Mouse (Mus musculus) CH12.LX (cell line): ENCODE data around the gene Gm20715. TPM values are rescaled to one million over a fixed set of nuclear protein-coding genes. Genes with fewer than 3 reads are reported as not detected.

Source experiments
- DNase-seq: peaks from one replicate; pipeline ENCODE4 v3.0.0-alpha.2; 2013; ENCODE audit errors: extremely low read depth
- H3K27ac ChIP-seq: 2 replicates; pipeline ENCODE4 v1.5.1; 2012; ENCODE audit warnings: low read depth, mild to moderate bottlenecking, control low read depth, moderate library complexity; ENCODE audit not compliant: insufficient read depth
- H3K27me3 ChIP-seq: replicated peaks from 2 replicates; pipeline ENCODE3; 2012; ENCODE audit warnings: inconsistent platforms
- H3K36me3 ChIP-seq, 2 experiments: replicated peaks in 1 of 2; 2 replicates each; pipeline versions ENCODE3 to v1.6.1; 2012; ENCODE audit warnings: inconsistent platforms in 1 of 2, low read length in 1 of 2, mild to moderate bottlenecking in 1 of 2, mixed read lengths in 1 of 2, moderate library complexity in 1 of 2; ENCODE audit not compliant: control insufficient read depth in 1 of 2, insufficient read depth in 1 of 2
- H3K4me1 ChIP-seq, 2 experiments: 2 replicates each; pipeline ENCODE4 v1.6.1; 2012; ENCODE audit warnings: inconsistent platforms in 1 of 2, moderate library complexity in 1 of 2; ENCODE audit not compliant: insufficient read depth in 2 of 2, control insufficient read depth in 1 of 2
- H3K4me2 ChIP-seq: 2 replicates; pipeline ENCODE4 v1.6.1; 2012; ENCODE audit warnings: low read depth, mild to moderate bottlenecking, control low read depth; ENCODE audit not compliant: poor library complexity, insufficient read depth, severe bottlenecking
- H3K4me3 ChIP-seq, 3 experiments: fragments of 150-350 bp in 1 of 3; sonication (generic) in 1 of 3; replicated peaks in 1 of 3; 2 replicates each; pipeline versions ENCODE3 to v1.5.1; 2011 to 2012; ENCODE audit warnings: low read depth in 2 of 3, low read length in 2 of 3, mild to moderate bottlenecking in 2 of 3, moderate library complexity in 2 of 3, control low read depth in 1 of 3, improper control_type of control experiment in 1 of 3, inconsistent platforms in 1 of 3, mixed read lengths in 1 of 3; ENCODE audit not compliant: poor library complexity in 1 of 3
- H3K79me2 ChIP-seq: replicated peaks from 2 replicates; pipeline ENCODE4 v1.6.1; 2012; ENCODE audit warnings: mild to moderate bottlenecking, moderate library complexity; ENCODE audit not compliant: control insufficient read depth, poor library complexity, insufficient read depth, severe bottlenecking; ENCODE audit errors: extremely low read depth
- H3K9ac ChIP-seq: 2 replicates; pipeline ENCODE4 v1.6.1; 2012; ENCODE audit warnings: low read depth, mild to moderate bottlenecking, control low read depth, moderate library complexity; ENCODE audit not compliant: insufficient read depth
- H3K9me3 ChIP-seq: replicated peaks from 2 replicates; pipeline ENCODE3; 2012; ENCODE audit warnings: low read length, inconsistent platforms, mixed read lengths
- CHD2 ChIP-seq: IDR thresholded peaks from 2 replicates; pipeline ENCODE4 v1.6.1; 2011; ENCODE audit warnings: low read length, improper control_type of control experiment
- CTCF ChIP-seq, 2 experiments: IDR thresholded peaks in 1 of 2; conservative IDR thresholded peaks in 1 of 2; 2 replicates each; pipeline ENCODE4 v1.5.1; 2011 to 2012; ENCODE audit warnings: low read depth in 2 of 2, low read length in 2 of 2, improper control_type of control experiment in 1 of 2, inconsistent platforms in 1 of 2, mild to moderate bottlenecking in 1 of 2, moderate library complexity in 1 of 2
- ELF1 ChIP-seq: IDR thresholded peaks from 2 replicates; pipeline ENCODE4 v1.6.1; 2014; ENCODE audit warnings: low read depth, mild to moderate bottlenecking, inconsistent platforms, low read length, improper control_type of control experiment
- EP300 ChIP-seq: IDR thresholded peaks from 2 replicates; pipeline ENCODE4 v1.6.1; 2011; ENCODE audit warnings: low read length, improper control_type of control experiment
- ETS1 ChIP-seq: conservative IDR thresholded peaks from 2 replicates; pipeline ENCODE4 v1.6.1; 2012; ENCODE audit warnings: low read depth, mild to moderate bottlenecking, inconsistent platforms, low read length, improper control_type of control experiment, moderate library complexity
- HCFC1 ChIP-seq: IDR thresholded peaks from 2 replicates; pipeline ENCODE4 v1.6.1; 2012; ENCODE audit warnings: low read depth, mild to moderate bottlenecking, inconsistent platforms, low read length, improper control_type of control experiment
- IRF4 ChIP-seq: IDR thresholded peaks from 2 replicates; pipeline ENCODE4 v1.6.1; 2014; ENCODE audit warnings: low read depth, mild to moderate bottlenecking, inconsistent platforms, low read length, improper control_type of control experiment
- JUND ChIP-seq: conservative IDR thresholded peaks from 2 replicates; pipeline ENCODE4 v1.6.1; 2011; ENCODE audit warnings: low read depth, low read length, improper control_type of control experiment
- KAT2A ChIP-seq: IDR thresholded peaks from 2 replicates; pipeline ENCODE4 v1.6.1; 2012; ENCODE audit warnings: low read length, improper control_type of control experiment, inconsistent platforms; ENCODE audit not compliant: insufficient replicate concordance
- MAZ ChIP-seq: IDR thresholded peaks from 2 replicates; pipeline ENCODE4 v1.6.1; 2012; ENCODE audit warnings: low read depth, mild to moderate bottlenecking, inconsistent platforms, low read length, improper control_type of control experiment, moderate library complexity
- MXI1 ChIP-seq: IDR thresholded peaks from 2 replicates; pipeline ENCODE4 v1.6.1; 2011; ENCODE audit warnings: mild to moderate bottlenecking, low read depth, low read length, improper control_type of control experiment
- MYC ChIP-seq: IDR thresholded peaks from 2 replicates; pipeline ENCODE4 v1.6.1; 2011; ENCODE audit warnings: low read depth, mild to moderate bottlenecking, improper control_type of control experiment, low read length
- NRF1 ChIP-seq: IDR thresholded peaks from 2 replicates; pipeline ENCODE4 v1.6.1; 2014; ENCODE audit warnings: low read depth, mild to moderate bottlenecking, inconsistent platforms, low read length, improper control_type of control experiment, moderate library complexity
- PAX5 ChIP-seq: IDR thresholded peaks from 2 replicates; pipeline ENCODE4 v1.6.1; 2012; ENCODE audit warnings: low read length, inconsistent platforms, mixed read lengths
- POLR2A ChIP-seq: IDR thresholded peaks from 2 replicates; pipeline ENCODE4 v1.6.1; 2011; ENCODE audit warnings: low read depth, mild to moderate bottlenecking, improper control_type of control experiment, low read length
- RAD21 ChIP-seq: IDR thresholded peaks from 2 replicates; pipeline ENCODE4 v1.6.1; 2011; ENCODE audit warnings: low read depth, mild to moderate bottlenecking, low read length, improper control_type of control experiment, moderate library complexity
- SMC3 ChIP-seq: IDR thresholded peaks from 2 replicates; pipeline ENCODE4 v1.6.1; 2011; ENCODE audit warnings: low read depth, low read length, improper control_type of control experiment
- TBP ChIP-seq: conservative IDR thresholded peaks from 2 replicates; pipeline ENCODE4 v1.6.1; 2011; ENCODE audit warnings: low read depth, low read length, improper control_type of control experiment
- USF1 ChIP-seq: IDR thresholded peaks from 2 replicates; pipeline ENCODE4 v1.6.1; 2014; ENCODE audit warnings: low read depth, mild to moderate bottlenecking, inconsistent platforms, low read length, improper control_type of control experiment
- USF2 ChIP-seq: conservative IDR thresholded peaks from 2 replicates; pipeline ENCODE4 v1.6.1; 2011; ENCODE audit warnings: low read depth, low read length, improper control_type of control experiment
- ZC3H11A ChIP-seq: IDR thresholded peaks from 2 replicates; pipeline ENCODE4 v1.6.1; 2012; ENCODE audit warnings: low read depth, mild to moderate bottlenecking, inconsistent platforms, low read length, improper control_type of control experiment
- ZMIZ1 ChIP-seq: IDR thresholded peaks from 2 replicates; pipeline ENCODE4 v1.6.1; 2012; ENCODE audit warnings: low read depth, mild to moderate bottlenecking, inconsistent platforms, low read length, improper control_type of control experiment
- ZNF384 ChIP-seq: IDR thresholded peaks from 2 replicates; pipeline ENCODE4 v1.6.1; 2012; ENCODE audit warnings: low read depth, low read length, improper control_type of control experiment, inconsistent platforms
- dilution Hi-C: fragments of 300-500 bp; cut with MboI; formaldehyde crosslinking; loops from 2 replicates; pipeline ENCODE4 v1.14.3; 2020; ENCODE audit warnings: low sequenced_read_pairs; ENCODE audit not compliant: extremely low pct_unique_long_range_greater_than_20kb, extremely low pct_ligation_motif_present
- in situ Hi-C: fragments of 300-500 bp; cut with MboI; formaldehyde crosslinking; loops from 3 replicates; pipeline ENCODE4 v1.14.3; 2019; ENCODE audit warnings: low sequenced_read_pairs, low pct_ligation_motif_present, low pct_unique_long_range_greater_than_20kb, mixed read lengths
- polyA plus RNA-seq: library from polyadenylated mRNA; unstranded; fragments of >175 nt; gene quantifications from 2 replicates; pipeline ENCODE4 v1.2.1, GENCODE M21; 2012; ENCODE audit warnings: low read depth; ENCODE audit not compliant: insufficient read length
- total RNA-seq, 2 experiments: library from RNA; depleted of rRNA; stranded (reverse); fragments of 300-350 nt in 1 of 2; fragments of >200 nt in 1 of 2; gene quantifications; 2 replicates each; pipeline ENCODE4 v1.2.3; 2012 to 2014

Gm20715 gene
- total and polyA plus RNA-seq, 3 experiments: not detected

DNA sequence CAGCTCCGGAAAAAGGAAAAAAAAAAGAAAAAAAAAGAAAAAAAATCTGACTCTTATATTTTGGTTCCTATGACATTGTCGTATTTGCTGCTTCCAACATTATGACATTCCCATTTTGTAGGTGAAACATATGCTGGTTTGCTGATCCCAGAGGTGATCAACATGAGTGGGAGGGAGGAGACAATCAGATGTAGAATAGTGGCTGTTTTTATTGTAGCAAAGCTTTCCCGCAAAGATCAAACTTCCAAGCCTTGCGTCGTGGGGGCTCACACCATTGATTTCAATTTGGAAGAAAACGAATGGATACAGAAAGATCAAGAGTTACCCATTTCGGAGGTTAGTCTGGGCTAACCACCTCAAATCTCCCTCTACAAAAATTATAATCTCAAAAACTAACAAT lies 48.3 kb upstream of the Gm20715 start:
- Histone ChIP-seq H3K9me3 (peaks cover 10% of the 10 kb centered on the region), H3K36me3 (no peaks in the 10 kb centered on the region), H3K4me2 (no peak overlapping the region), H3K27me3 (peaks cover 8% of the 10 kb centered on the region), H3K27ac (no peak overlapping the region), H3K4me3 (no peak overlapping the region)
- DNase-seq: no peak
- dilution Hi-C loops (no loop called here), in situ Hi-C loops (loop anchor here (25.0 kb wide), 2 partner anchors 301 to 551 kb away; no protein-coding TSS in a partner anchor)
- TF ChIP-seq EP300: no peak
- TF ChIP-seq MXI1: no peak
- TF ChIP-seq ELF1: no peak
- no peak for TF ChIP-seq ZMIZ1
- TF ChIP-seq MYC: no peak
- TF ChIP-seq CTCF (conservative IDR thresholded peaks at IDR 0.05 in 1 of 2, IDR thresholded peaks at IDR 0.05 in 1 of 2; ENCODE audit: low read depth in 2 of 2, low read length in 2 of 2): no peak
- no peak for TF ChIP-seq MAZ
- TF ChIP-seq ETS1: no peak
- no peak for TF ChIP-seq KAT2A
- TF ChIP-seq USF1: no peak
- no peak for TF ChIP-seq RAD21
- TF ChIP-seq IRF4: no peak
- TF ChIP-seq USF2: no peak
- TF ChIP-seq, all 38 proteins: peak for 0
- Histone ChIP-seq H3K9ac (no peak overlapping the region), H3K4me1 (no peaks in the 10 kb centered on the region), H3K79me2 (no peaks in the 10 kb centered on the region)

DNA sequence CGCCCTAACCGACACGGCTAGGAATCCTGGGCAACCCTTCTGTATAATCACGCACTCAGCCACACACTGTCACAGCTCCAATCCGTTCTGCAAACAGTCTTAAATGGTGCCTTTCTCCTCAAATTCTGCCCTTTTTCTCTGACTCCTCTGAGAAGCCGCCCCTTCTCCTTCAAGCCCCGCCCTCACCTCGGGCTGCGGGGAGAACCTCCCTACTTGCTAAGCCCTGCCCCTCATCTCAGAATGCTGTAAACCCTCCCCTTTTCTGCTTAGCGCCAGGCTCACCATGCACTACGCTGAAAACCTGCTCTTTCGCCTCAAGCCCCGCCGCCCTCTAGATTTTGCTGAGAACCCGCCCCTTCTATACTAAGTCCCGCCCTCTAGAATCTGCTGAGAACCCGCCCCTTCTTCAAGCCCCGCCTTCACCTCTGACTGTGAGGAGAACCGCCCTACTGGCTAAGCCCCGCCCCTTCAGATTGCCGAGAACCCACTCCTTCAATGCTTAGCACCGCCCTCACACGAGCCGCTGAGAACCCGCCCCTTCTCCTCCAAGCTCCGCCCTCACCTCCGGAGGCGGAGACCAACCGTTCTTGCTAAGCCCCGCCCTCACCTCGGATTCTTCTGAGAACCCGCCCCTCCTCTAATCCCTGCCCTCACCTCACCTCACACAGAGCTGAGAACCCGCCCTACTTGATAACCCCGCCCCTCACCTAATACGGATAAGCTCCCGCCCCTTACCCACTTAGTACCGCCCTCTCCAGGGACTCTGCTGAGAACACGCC lies 47.6 kb upstream of the Gm20715 start:
- no peaks in the 10 kb centered on the region for H3K4me1 ChIP-seq
- H3K36me3 ChIP-seq: no peaks in the 10 kb centered on the region
- TF ChIP-seq USF2: no peak
- TF ChIP-seq, all 38 proteins: peak for 0
- H3K9me3 ChIP-seq: peaks cover 10% of the 10 kb centered on the region
- peaks cover 4% of the 10 kb centered on the region for H3K27me3 ChIP-seq
- in situ Hi-C loops (loop anchor here (25.0 kb wide), 2 partner anchors 300 to 550 kb away; no protein-coding TSS in a partner anchor), dilution Hi-C loops (no loop called here)
- no peaks in the 10 kb centered on the region for H3K79me2 ChIP-seq
- DNase-seq: no peak
- H3K4me2 ChIP-seq: no peak overlapping the region
- H3K4me3 ChIP-seq: no peak overlapping the region
- no peak overlapping the region for H3K9ac ChIP-seq
- H3K27ac ChIP-seq: no peak overlapping the region

DNA sequence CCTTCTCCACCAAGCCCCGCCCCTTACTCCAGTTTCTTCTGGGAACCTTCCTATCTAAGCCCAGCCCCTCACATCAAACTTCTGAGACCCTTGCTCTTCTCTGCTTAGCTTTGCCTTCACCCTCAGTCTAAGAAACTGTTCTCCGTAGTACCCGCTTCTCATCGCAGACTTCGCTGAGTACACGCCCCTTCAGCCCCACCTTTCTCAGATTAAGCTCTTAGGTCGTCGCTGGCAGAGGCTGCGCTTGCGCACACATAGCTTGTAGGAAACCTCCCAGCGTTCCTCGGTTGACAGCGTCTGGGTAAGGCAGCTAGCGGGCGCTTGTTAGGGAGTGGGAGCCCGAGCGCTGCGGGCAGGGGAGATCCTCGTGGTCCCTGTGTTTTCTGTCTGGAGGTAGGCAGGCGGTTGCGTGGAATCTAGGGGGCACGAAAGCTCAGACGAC lies 47.0 kb upstream of the Gm20715 start, which contains the start of gene Zfp78:
Gene Zfp78 (plus strand): TSS at position 234 of the 442 bp plus-strand sequence.
- in situ Hi-C loops: loop anchor here (25.0 kb wide), 2 partner anchors 299 to 549 kb away; no protein-coding TSS in a partner anchor

More for the DNA sequence above, 47.0 kb upstream of the Gm20715 start, which contains the start of gene Zfp78:
- DNase-seq: no peak
- Histone ChIP-seq H3K4me3 (no peak within 1 kb of the TSS), H3K79me2 (no peaks in the 10 kb centered on the region), H3K36me3 (no peaks in the 10 kb centered on the region), H3K4me1 (no peaks in the 10 kb centered on the region), H3K27me3 (no peaks in the 10 kb centered on the region), H3K9me3 (peaks cover 10% of the 10 kb centered on the region), H3K27ac (no peak within 1 kb of the TSS), H3K4me2 (no peak within 1 kb of the TSS), H3K9ac (no peak within 1 kb of the TSS)
- TF ChIP-seq MYC (no peak), ZNF384 (no peak), CTCF (conservative IDR thresholded peaks at IDR 0.05 in 1 of 2, IDR thresholded peaks at IDR 0.05 in 1 of 2; ENCODE audit: low read depth in 2 of 2, low read length in 2 of 2) (no peak), ZMIZ1 (no peak), POLR2A (no peak), ZC3H11A (no peak), USF1 (no peak), SMC3 (no peak), CHD2 (no peak), PAX5 (no peak), MAZ (no peak), USF2 (no peak), TBP (no peak), HCFC1 (no peak), RAD21 (no peak), JUND (no peak), MXI1 (no peak), NRF1 (no peak)
- dilution Hi-C loops: no loop called here
